Mouse (Mus musculus) C2C12 (cell line): ENCODE data around the gene Bpgm. TPM values are rescaled to one million over a fixed set of nuclear protein-coding genes. Genes with fewer than 3 reads are reported as not detected.

Experiments used
- H3K27me3 ChIP-seq: one replicate; pipeline ENCODE4 v1.6.1; 2011; ENCODE audit not compliant: control insufficient read depth, insufficient read depth, insufficient read length
- H3K36me3 ChIP-seq: one replicate; pipeline ENCODE4 v1.6.1; 2011; ENCODE audit not compliant: control insufficient read depth, insufficient read depth
- H3K4me3 ChIP-seq: one replicate; pipeline ENCODE4 v1.5.1; 2011; ENCODE audit warnings: mild to moderate bottlenecking, control low read depth; ENCODE audit not compliant: poor library complexity, insufficient read depth, severe bottlenecking
- H3K79me2 ChIP-seq: one replicate; pipeline ENCODE4 v1.6.1; 2011; ENCODE audit not compliant: control insufficient read depth, insufficient read depth
- H3K79me3 ChIP-seq: one replicate; pipeline ENCODE4 v1.6.1; 2011; ENCODE audit warnings: low read depth, control low read depth
- H3ac ChIP-seq: one replicate; pipeline ENCODE3; 2011; ENCODE audit warnings: low read depth; ENCODE audit not compliant: control insufficient read depth, insufficient read length
- CEBPB ChIP-seq: IDR thresholded peaks from one replicate; pipeline ENCODE4 v1.6.1; 2011; ENCODE audit warnings: low read depth, mild to moderate bottlenecking, control low read depth, moderate library complexity
- CTCF ChIP-seq: IDR thresholded peaks from one replicate; pipeline ENCODE4 v1.5.1; 2011; ENCODE audit not compliant: control insufficient read depth, insufficient read depth, insufficient read length
- FOSL1 ChIP-seq: IDR thresholded peaks from one replicate; pipeline ENCODE4 v1.8.0; 2011; ENCODE audit warnings: mild to moderate bottlenecking, low read length; ENCODE audit not compliant: poor library complexity, insufficient read depth, severe bottlenecking
- MAX ChIP-seq: IDR thresholded peaks from one replicate; pipeline ENCODE4 v1.6.1; 2011; ENCODE audit warnings: mild to moderate bottlenecking, control low read depth
- MYOD1 ChIP-seq: IDR thresholded peaks from one replicate; pipeline ENCODE4 v1.6.1; 2011; ENCODE audit warnings: low read depth; ENCODE audit not compliant: control insufficient read depth, insufficient read length
- MYOG ChIP-seq: IDR thresholded peaks from one replicate; pipeline ENCODE4 v1.6.1; 2011; ENCODE audit not compliant: control insufficient read depth, insufficient read length; ENCODE audit errors: extremely low read depth
- USF1 ChIP-seq: IDR thresholded peaks from one replicate; pipeline ENCODE4 v1.6.1; 2011; ENCODE audit warnings: low read depth, mild to moderate bottlenecking, control low read depth, moderate library complexity
- polyA plus RNA-seq: library from polyadenylated mRNA; unstranded; fragments of >200 nt; fragmentation: generic; extraction: Trizol; gene quantifications from one replicate; pipeline ENCODE4 v1.2.1, GENCODE M21; 2012; ENCODE audit warnings: missing spikeins

Gene Bpgm
- polyA plus RNA-seq, 1 experiment: 16.1 TPM

DNA sequence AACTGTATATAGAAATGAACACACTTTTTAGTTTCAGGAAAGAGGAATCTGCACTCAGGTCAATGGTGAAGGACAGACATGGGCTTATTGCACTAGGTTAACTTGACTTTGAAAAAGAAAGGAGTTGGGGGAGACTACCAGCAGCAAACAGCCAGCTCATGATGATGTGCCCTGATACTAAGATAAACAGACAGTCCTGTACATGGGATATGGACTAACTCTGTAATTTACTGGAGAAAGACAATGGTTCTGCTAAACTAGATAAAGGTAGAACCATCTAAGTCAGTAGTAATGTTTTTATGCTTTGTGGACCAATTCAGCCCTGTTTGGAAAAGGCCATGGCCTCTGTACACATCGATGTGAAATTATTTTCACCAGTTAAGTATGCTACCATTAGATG is 2.7 kb upstream of the Bpgm start:
- Histone ChIP-seq H3K79me3 (no peaks in the 10 kb centered on the region), H3K79me2 (peaks cover 6% of the 10 kb centered on the region), H3ac (no peak overlapping the region), H3K27me3 (no peaks in the 10 kb centered on the region), H3K4me3 (no peak overlapping the region), H3K36me3 (no peaks in the 10 kb centered on the region)
- TF ChIP-seq MAX: no peak
- TF ChIP-seq MYOD1: no peak
- no peak for TF ChIP-seq MYOG
- TF ChIP-seq USF1: no peak
- TF ChIP-seq FOSL1: no peak
- no peak for TF ChIP-seq CEBPB
- TF ChIP-seq CTCF: no peak

DNA sequence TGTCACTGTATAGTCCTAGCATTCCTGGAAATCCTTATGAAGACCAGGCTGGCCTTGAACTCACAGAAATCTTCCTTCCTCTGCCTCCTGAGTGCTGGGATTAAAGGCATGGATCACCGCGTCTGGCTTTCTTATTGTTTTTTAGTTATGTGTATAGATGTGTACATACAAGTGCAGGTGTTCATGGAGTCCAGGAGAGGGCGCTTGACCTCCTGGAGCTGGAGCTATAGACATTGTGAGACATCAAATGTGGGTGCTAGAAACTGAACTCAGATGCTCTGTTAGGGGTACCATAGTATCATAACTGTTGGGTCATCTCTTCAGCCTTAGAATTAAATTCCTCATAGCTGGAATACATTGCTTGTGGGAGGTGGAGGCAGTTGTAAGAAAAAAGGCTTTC is 2.0 kb upstream of the Bpgm start:
- H3K36me3 ChIP-seq: no peaks in the 10 kb centered on the region
- H3K79me3 ChIP-seq: no peaks in the 10 kb centered on the region
- no peak overlapping the region for H3K4me3 ChIP-seq
- no peak for TF ChIP-seq CEBPB
- no peak for TF ChIP-seq MYOG
- TF ChIP-seq MAX: no peak
- no peak for TF ChIP-seq MYOD1
- no peaks in the 10 kb centered on the region for H3K27me3 ChIP-seq
- peaks cover 8% of the 10 kb centered on the region for H3K79me2 ChIP-seq
- no peak overlapping the region for H3ac ChIP-seq

DNA sequence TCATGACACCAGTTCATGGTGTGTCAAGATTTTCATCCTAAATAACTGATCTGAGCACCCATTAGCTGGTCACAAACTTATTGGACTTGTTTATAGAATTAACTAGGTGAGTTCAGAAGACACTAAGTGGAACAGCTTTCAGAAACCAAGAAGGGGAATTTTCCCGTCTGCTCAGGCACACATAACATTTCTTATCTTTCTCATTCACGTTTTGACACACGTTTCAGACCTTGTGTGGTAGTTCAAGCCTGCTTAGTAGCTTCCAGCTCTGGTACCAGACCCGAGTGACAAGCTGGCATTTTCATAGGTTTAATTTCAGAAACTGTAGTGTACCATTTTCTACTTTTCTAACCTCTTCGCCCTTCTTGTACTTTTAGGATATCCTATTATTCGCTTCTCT is 616 bp upstream of the Bpgm start:
- Histone ChIP-seq H3ac (peak overlapping the region; percentile 6), H3K36me3 (no peaks in the 10 kb centered on the region), H3K79me2 (peaks cover 15% of the 10 kb centered on the region), H3K4me3 (peak overlapping the region; percentile 64), H3K79me3 (no peaks in the 10 kb centered on the region), H3K27me3 (no peaks in the 10 kb centered on the region)
- TF ChIP-seq CTCF: no peak
- TF ChIP-seq CEBPB: no peak
- TF ChIP-seq MYOG: no peak
- no peak for TF ChIP-seq FOSL1
- TF ChIP-seq MAX: no peak
- TF ChIP-seq USF1: no peak
- no peak for TF ChIP-seq MYOD1

DNA sequence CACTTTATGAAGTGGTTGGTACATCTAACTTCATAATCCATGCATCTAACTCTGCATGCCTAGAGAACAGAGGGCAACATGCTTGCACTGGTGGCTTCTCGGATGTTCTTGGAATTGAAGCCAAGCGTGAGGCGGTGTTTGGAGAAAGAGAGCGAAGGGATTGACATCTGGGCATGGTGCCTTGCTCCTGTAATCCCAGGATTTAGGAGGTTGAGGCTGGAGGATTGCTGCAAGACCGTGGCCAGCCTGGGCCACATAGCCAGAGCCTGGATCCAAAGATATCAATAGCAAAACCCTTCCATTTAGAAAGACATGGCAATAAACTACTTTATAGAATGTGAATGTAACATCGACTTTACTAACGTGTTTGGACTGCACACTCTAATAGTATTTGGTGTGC is 2.0 kb downstream of the Bpgm start:
- Histone ChIP-seq H3K4me3 (no peak overlapping the region), H3K79me2 (peaks cover 15% of the 10 kb centered on the region), H3K36me3 (no peaks in the 10 kb centered on the region), H3K79me3 (no peaks in the 10 kb centered on the region), H3K27me3 (no peaks in the 10 kb centered on the region), H3ac (no peak overlapping the region)
- no peak for TF ChIP-seq MYOD1
- no peak for TF ChIP-seq CTCF
- TF ChIP-seq FOSL1: no peak
- no peak for TF ChIP-seq MAX
- TF ChIP-seq CEBPB: no peak

DNA sequence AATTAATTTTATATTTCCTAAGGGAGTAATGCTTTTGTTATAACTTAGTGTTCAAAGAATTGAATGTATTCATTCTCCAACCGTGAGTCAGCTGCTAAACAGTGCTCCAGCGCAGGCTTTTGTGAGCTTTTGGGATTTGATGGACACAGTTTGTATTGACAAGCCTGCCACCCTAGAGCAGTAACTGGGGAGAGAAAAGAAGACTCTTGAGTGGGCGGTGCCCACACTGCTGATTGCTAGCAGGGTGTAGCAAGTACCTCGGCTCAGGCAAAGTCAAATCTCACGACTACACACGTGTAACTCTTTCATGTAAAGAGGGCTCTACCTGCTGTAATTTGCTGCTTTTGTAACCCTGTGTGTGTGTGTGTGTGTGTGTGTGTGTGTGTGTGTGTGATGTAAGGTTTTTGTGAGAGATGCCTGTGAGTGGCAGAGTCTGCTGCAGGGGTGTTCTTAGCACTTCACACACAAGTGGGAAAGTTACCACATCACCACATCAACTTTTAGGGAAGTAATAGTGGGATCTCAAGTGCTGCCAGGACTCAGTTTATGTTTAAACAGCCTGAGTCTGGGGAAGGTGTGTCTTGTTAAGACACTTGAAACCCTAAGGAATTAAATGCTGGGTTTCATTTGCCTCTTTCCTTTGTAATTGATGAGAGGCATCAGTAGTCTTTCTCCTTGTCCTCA is 2.8 kb downstream of the Bpgm start:
- Histone ChIP-seq H3K79me2 (peaks cover 15% of the 10 kb centered on the region), H3K79me3 (no peaks in the 10 kb centered on the region), H3K36me3 (no peaks in the 10 kb centered on the region), H3K27me3 (no peaks in the 10 kb centered on the region), H3K4me3 (no peak overlapping the region), H3ac (no peak overlapping the region)
- no peak for TF ChIP-seq MYOD1
- no peak for TF ChIP-seq MAX
- no peak for TF ChIP-seq CEBPB
- TF ChIP-seq USF1: no peak
- no peak for TF ChIP-seq CTCF
- no peak for TF ChIP-seq MYOG
- no peak for TF ChIP-seq FOSL1

DNA sequence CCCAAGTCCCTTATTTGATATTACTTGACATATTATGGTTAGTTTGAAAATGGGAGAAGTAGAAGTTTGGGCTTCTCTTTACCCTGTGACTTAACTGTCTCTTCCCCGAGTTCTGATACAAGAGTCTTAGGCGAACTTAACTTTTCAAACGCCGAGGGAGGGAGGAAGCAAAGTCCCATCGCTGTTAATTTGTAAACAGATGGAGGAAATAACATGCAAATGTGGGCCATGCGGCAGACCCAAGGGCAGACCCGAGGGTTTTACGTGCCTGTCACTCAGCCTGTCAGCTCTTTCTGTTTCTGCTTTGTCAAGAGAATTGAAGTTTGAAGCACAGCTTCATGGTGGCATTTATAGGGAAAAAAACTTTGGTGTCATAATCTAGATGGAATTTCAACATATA is 3.5 kb downstream of the Bpgm start:
- Histone ChIP-seq H3K79me2 (peaks cover 15% of the 10 kb centered on the region), H3ac (no peak overlapping the region), H3K36me3 (no peaks in the 10 kb centered on the region), H3K27me3 (no peaks in the 10 kb centered on the region), H3K4me3 (no peak overlapping the region), H3K79me3 (no peaks in the 10 kb centered on the region)
- no peak for TF ChIP-seq USF1
- TF ChIP-seq MAX: no peak
- no peak for TF ChIP-seq FOSL1
- no peak for TF ChIP-seq CTCF
- no peak for TF ChIP-seq CEBPB
- TF ChIP-seq MYOG: no peak
- no peak for TF ChIP-seq MYOD1
